Mouse (Mus musculus): ENCODE results near the gene Mlec. TPM values are rescaled to one million over a fixed set of nuclear protein-coding genes. Genes with fewer than 3 reads are reported as not detected.
A peak's percentile ranks its signal among the peaks of the same experiment; 100 is the strongest.

Mlec gene
- polyA plus RNA-seq, 1 experiment = 78.6 TPM

DNA sequence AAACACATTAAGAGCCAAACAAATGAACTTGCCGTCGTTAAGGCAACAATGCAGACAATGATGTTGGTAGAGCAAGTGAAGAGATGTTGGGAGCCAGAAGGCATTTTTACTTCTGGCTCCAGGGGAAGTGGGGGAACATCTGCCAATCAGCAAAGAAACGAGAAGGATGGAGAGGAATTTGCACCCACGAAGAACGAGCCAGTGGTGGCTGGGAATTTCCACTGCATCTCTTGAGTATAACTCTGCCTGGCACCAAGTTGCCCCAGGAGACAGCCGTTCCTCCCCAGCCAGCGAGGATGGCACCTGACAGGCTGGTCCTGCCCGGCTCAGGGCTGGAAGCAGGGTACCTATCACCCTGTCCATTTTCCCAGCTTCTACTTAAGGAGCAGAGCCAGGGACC lies 24.9 kb upstream of the Mlec start:
- 0 out of 2 replicates have a peak overlapping the region, but pooled peaks have one; percentile 8 for H3K27ac ChIP-seq (ENCODE audit: insufficient read depth, low read length)
- TF ChIP-seq POLR2A (IDR thresholded peaks at IDR 0.05; ENCODE audit: extremely low read depth, insufficient read depth, low read length) (no peak), CTCF (IDR thresholded peaks at IDR 0.05; ENCODE audit: extremely low read depth, insufficient read depth, low read length) (no peak)
- peaks cover 6% of the 10 kb centered on the region for H3K4me1 ChIP-seq (ENCODE audit: control insufficient read depth, insufficient read depth, low read length)
- no peak overlapping the region for H3K4me3 ChIP-seq (ENCODE audit: insufficient read depth, low read length)

GRCm38 (mm10) chr5:115181248-115181940 lies 23.4 kb upstream of the Mlec start:
- Histone ChIP-seq H3K4me3 (ENCODE audit: insufficient read depth, low read length) (no peak overlapping the region), H3K4me1 (ENCODE audit: control insufficient read depth, insufficient read depth, low read length) (peaks cover 3% of the 10 kb centered on the region), H3K27ac (ENCODE audit: insufficient read depth, low read length) (no peak overlapping the region)
- TF ChIP-seq CTCF (IDR thresholded peaks at IDR 0.05; ENCODE audit: extremely low read depth, insufficient read depth, low read length) = no peak
- TF ChIP-seq POLR2A (IDR thresholded peaks at IDR 0.05; ENCODE audit: extremely low read depth, insufficient read depth, low read length) = no peak

- TF ChIP-seq CTCF (IDR thresholded peaks at IDR 0.05; ENCODE audit: extremely low read depth, insufficient read depth, low read length) (no peak), POLR2A (IDR thresholded peaks at IDR 0.05; ENCODE audit: extremely low read depth, insufficient read depth, low read length) (no peak)
- H3K4me1 ChIP-seq (ENCODE audit: control insufficient read depth, insufficient read depth, low read length) = peaks cover 3% of the 10 kb centered on the region; the same call in 1 of the 2 replicates
- no peak overlapping the region for H3K4me3 ChIP-seq (ENCODE audit: insufficient read depth, low read length)
- no peak overlapping the region for H3K27ac ChIP-seq (ENCODE audit: insufficient read depth, low read length)
These were observed 21.6 kb upstream of the Mlec start for GRCm38 (mm10) chr5:115179596-115179995.

- no peak overlapping the region for H3K4me3 ChIP-seq (ENCODE audit: insufficient read depth, low read length)
- TF ChIP-seq CTCF (IDR thresholded peaks at IDR 0.05; ENCODE audit: extremely low read depth, insufficient read depth, low read length) (no peak), POLR2A (IDR thresholded peaks at IDR 0.05; ENCODE audit: extremely low read depth, insufficient read depth, low read length) (no peak)
- H3K4me1 ChIP-seq (ENCODE audit: control insufficient read depth, insufficient read depth, low read length) = peaks cover 3% of the 10 kb centered on the region; the same call in 1 of the 2 replicates
- H3K27ac ChIP-seq (ENCODE audit: insufficient read depth, low read length) = no peak overlapping the region
These were observed 19.9 kb upstream of the Mlec start for GRCm38 (mm10) chr5:115177866-115178265.

DNA sequence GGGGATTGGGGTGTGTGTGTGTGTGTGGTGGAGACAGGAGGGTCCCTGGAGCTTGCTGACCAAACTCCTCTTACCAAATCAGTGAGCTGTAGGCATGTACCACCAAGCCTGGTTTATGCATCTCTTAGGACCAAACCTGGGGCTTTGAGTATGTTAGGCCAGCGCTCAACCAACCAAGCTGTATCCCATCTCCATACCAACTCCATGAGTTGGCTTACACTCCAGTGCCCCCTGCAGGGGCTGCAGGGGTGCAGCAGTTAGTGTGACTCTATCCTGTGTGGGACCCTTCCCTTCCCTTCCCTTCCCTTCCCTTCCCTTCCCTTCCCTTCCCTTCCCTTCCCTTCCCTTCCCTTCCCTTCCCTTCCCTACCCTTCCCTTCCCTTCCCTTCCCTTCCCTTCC lies 16.6 kb upstream of the Mlec start:
- no peak overlapping the region for H3K4me3 ChIP-seq (ENCODE audit: insufficient read depth, low read length)
- no peak overlapping the region for H3K27ac ChIP-seq (ENCODE audit: insufficient read depth, low read length)
- TF ChIP-seq CTCF (IDR thresholded peaks at IDR 0.05; ENCODE audit: extremely low read depth, insufficient read depth, low read length) = 0 out of 2 replicates have a peak, but pooled peaks have one; percentile 4
- TF ChIP-seq POLR2A (IDR thresholded peaks at IDR 0.05; ENCODE audit: extremely low read depth, insufficient read depth, low read length) = no peak
- no peaks in the 10 kb centered on the region; the same call in 1 of the 2 replicates for H3K4me1 ChIP-seq (ENCODE audit: control insufficient read depth, insufficient read depth, low read length)

- Histone ChIP-seq H3K4me3 (ENCODE audit: insufficient read depth, low read length) (no peak overlapping the region), H3K27ac (ENCODE audit: insufficient read depth, low read length) (no peak overlapping the region)
These were observed 12.2 kb upstream of the Mlec start for GRCm38 (mm10) chr5:115170150-115170549.

GRCm38 (mm10) chr5:115168641-115169415 lies 10.8 kb upstream of the Mlec start:
- Histone ChIP-seq H3K4me3 (ENCODE audit: insufficient read depth, low read length) (no peak overlapping the region), H3K4me1 (ENCODE audit: control insufficient read depth, insufficient read depth, low read length) (no peaks in the 10 kb centered on the region), H3K27ac (ENCODE audit: insufficient read depth, low read length) (no peak overlapping the region)
- TF ChIP-seq CTCF (IDR thresholded peaks at IDR 0.05; ENCODE audit: extremely low read depth, insufficient read depth, low read length) (no peak), POLR2A (IDR thresholded peaks at IDR 0.05; ENCODE audit: extremely low read depth, insufficient read depth, low read length) (no peak)

More at GRCm38 (mm10) chr5:115170150-115170549, 12.2 kb upstream of the Mlec start:
- no peak for TF ChIP-seq POLR2A (IDR thresholded peaks at IDR 0.05; ENCODE audit: extremely low read depth, insufficient read depth, low read length)
- no peak for TF ChIP-seq CTCF (IDR thresholded peaks at IDR 0.05; ENCODE audit: extremely low read depth, insufficient read depth, low read length)
- H3K4me1 ChIP-seq (ENCODE audit: control insufficient read depth, insufficient read depth, low read length) = no peaks in the 10 kb centered on the region

- Histone ChIP-seq H3K4me3 (ENCODE audit: insufficient read depth, low read length) (no peak overlapping the region), H3K27ac (ENCODE audit: insufficient read depth, low read length) (no peak overlapping the region), H3K4me1 (ENCODE audit: control insufficient read depth, insufficient read depth, low read length) (no peaks in the 10 kb centered on the region)
- TF ChIP-seq POLR2A (IDR thresholded peaks at IDR 0.05; ENCODE audit: extremely low read depth, insufficient read depth, low read length) (no peak), CTCF (IDR thresholded peaks at IDR 0.05; ENCODE audit: extremely low read depth, insufficient read depth, low read length) (no peak)
These were observed 9.4 kb upstream of the Mlec start for GRCm38 (mm10) chr5:115167396-115167795.

- no peaks in the 10 kb centered on the region for H3K4me1 ChIP-seq (ENCODE audit: control insufficient read depth, insufficient read depth, low read length)
- no peak overlapping the region for H3K27ac ChIP-seq (ENCODE audit: insufficient read depth, low read length)
- H3K4me3 ChIP-seq (ENCODE audit: insufficient read depth, low read length) = no peak overlapping the region
- TF ChIP-seq CTCF (IDR thresholded peaks at IDR 0.05; ENCODE audit: extremely low read depth, insufficient read depth, low read length) = no peak
- TF ChIP-seq POLR2A (IDR thresholded peaks at IDR 0.05; ENCODE audit: extremely low read depth, insufficient read depth, low read length) = no peak
These were observed 8.8 kb upstream of the Mlec start for GRCm38 (mm10) chr5:115166815-115167194.
